Mouse (Mus musculus) hindbrain, embryonic 13.5 days (tissue): ENCODE results near the gene Cdh16. TPM values are rescaled to one million over a fixed set of nuclear protein-coding genes. Genes with fewer than 3 reads are reported as not detected.

Source experiments
- ATAC-seq: fragments of 200-750 bp; cut with Nextera tagmentation; 2 replicates; pipeline ENCODE4 v1.8.0; 2017; ENCODE audit warnings: moderate TSS enrichment; ENCODE audit not compliant: low FRiP score
- H3K27ac ChIP-seq: fragments of 300-500 bp; sonication (generic); 2 replicates; pipeline ENCODE4 v1.5.1; 2015; ENCODE audit warnings: inconsistent platforms, mild to moderate bottlenecking, moderate library complexity
- H3K27me3 ChIP-seq: fragments of 300-500 bp; sonication (generic); 2 replicates; pipeline ENCODE4 v1.6.1; 2015; ENCODE audit warnings: mild to moderate bottlenecking, inconsistent platforms
- H3K36me3 ChIP-seq: fragments of 300-500 bp; sonication (generic); 2 replicates; pipeline ENCODE4 v1.6.1; 2015; ENCODE audit warnings: mild to moderate bottlenecking, inconsistent platforms
- H3K4me1 ChIP-seq: fragments of 300-500 bp; sonication (generic); replicated peaks from 2 replicates; pipeline ENCODE4 v1.6.1; 2015; ENCODE audit warnings: inconsistent platforms
- H3K4me2 ChIP-seq: fragments of 300-500 bp; sonication (generic); 2 replicates; pipeline ENCODE4 v1.6.1; 2015; ENCODE audit warnings: inconsistent platforms, mild to moderate bottlenecking, moderate library complexity
- H3K4me3 ChIP-seq: fragments of 300-500 bp; sonication (generic); 2 replicates; pipeline ENCODE4 v1.5.1; 2015; ENCODE audit warnings: mild to moderate bottlenecking, inconsistent platforms
- H3K9ac ChIP-seq: fragments of 300-500 bp; sonication (generic); 2 replicates; pipeline ENCODE4 v1.6.1; 2015; ENCODE audit warnings: mild to moderate bottlenecking, inconsistent platforms
- H3K9me3 ChIP-seq: fragments of 300-500 bp; sonication (generic); 2 replicates; pipeline ENCODE4 v1.6.1; 2016; ENCODE audit warnings: inconsistent platforms
- WGBS: fragments of 180-500 bp; shearing (Covaris S2); methylation state at CpG from one replicate; pipeline ENCODE4 v1.1.7; 2015; 5-methylcytosine and 5-hydroxymethylcytosine counted together
- polyA plus RNA-seq: library from polyadenylated mRNA; unstranded; fragments of >200 nt; fragmentation: Nextera tagmentation; extraction: Ambion mirVana; gene quantifications from 2 replicates; pipeline ENCODE4 v1.2.1, GENCODE M21; 2015

Cdh16 gene
- polyA plus RNA-seq, 1 experiment from 2014 or later, result not detected

- H3K9ac ChIP-seq, result no peak overlapping the region
- WGBS, result 89% methylated on average over 7 of the region's 7 CpGs
- no peak overlapping the region for H3K4me2 ChIP-seq
Observed at GRCm38 (mm10) chr8:104557226-104557625, 67.0 kb downstream of the Cdh16 start.

GRCm38 (mm10) chr8:104555191-104555590 lies 69.0 kb downstream of the Cdh16 start:
- Histone ChIP-seq H3K4me2 (no peak overlapping the region), H3K27me3 (peaks cover 4% of the 10 kb centered on the region), H3K9me3 (no peaks in the 10 kb centered on the region), H3K9ac (no peak overlapping the region), H3K36me3 (no peaks in the 10 kb centered on the region), H3K27ac (no peak overlapping the region), H3K4me3 (no peak overlapping the region), H3K4me1 (no peaks in the 10 kb centered on the region)
- ATAC-seq, result no peak
- 93% methylated on average over 4 of the region's 4 CpGs for WGBS

More at GRCm38 (mm10) chr8:104557226-104557625, 67.0 kb downstream of the Cdh16 start:
- ATAC-seq, result no peak
- Histone ChIP-seq H3K27ac (no peak overlapping the region), H3K4me3 (no peak overlapping the region), H3K9me3 (no peaks in the 10 kb centered on the region), H3K27me3 (peaks cover 4% of the 10 kb centered on the region), H3K4me1 (no peaks in the 10 kb centered on the region), H3K36me3 (no peaks in the 10 kb centered on the region)

Other genes starting within 250 kb of the Cdh16 start
- 2.1 and 2.3 TPM in 2 replicates for gene Cmtm4, start 228.6 kb downstream of the Cdh16 start, polyA plus RNA-seq
- gene Dync1li2, start 181.3 kb downstream of the Cdh16 start, polyA plus RNA-seq, result 115 and 120 TPM in 2 replicates
- gene Terb1, start 114.5 kb downstream of the Cdh16 start, polyA plus RNA-seq, result 0.35 and 0.36 TPM in 2 replicates
- 109 and 115 TPM in 2 replicates for gene Nae1, start 89.8 kb downstream of the Cdh16 start, polyA plus RNA-seq
- 2.1 and 2.8 TPM in 2 replicates for gene Car7, start 89.7 kb downstream of the Cdh16 start, polyA plus RNA-seq
- gene Pdp2, start 32.9 kb downstream of the Cdh16 start, polyA plus RNA-seq, result 16.7 and 17.6 TPM in 2 replicates
- gene Rrad, start 6.9 kb upstream of the Cdh16 start, polyA plus RNA-seq, result 3.1 and 4.0 TPM in 2 replicates
- gene Ciao2b, start 17.6 kb upstream of the Cdh16 start, polyA plus RNA-seq, result 131 and 134 TPM in 2 replicates
- gene Ces2a, start 109.6 kb upstream of the Cdh16 start, polyA plus RNA-seq, result not detected in 2 replicates
- 0.30 and 0.38 TPM in 2 replicates for gene Ces2b, start 207.2 kb upstream of the Cdh16 start, polyA plus RNA-seq
- not detected in 2 replicates for gene Ces2c, start 222.7 kb upstream of the Cdh16 start, polyA plus RNA-seq